Mouse (Mus musculus) myocyte (in vitro differentiated cells): ENCODE measurements around the gene Aatk. TPM values are rescaled to one million over a fixed set of nuclear protein-coding genes. Genes with fewer than 3 reads are reported as not detected.

ENCODE experiments used
- H3K27me3 ChIP-seq: one replicate; pipeline ENCODE4 v1.6.1; 2011; ENCODE audit not compliant: control insufficient read depth, insufficient read depth, insufficient read length
- H3K36me3 ChIP-seq: one replicate; pipeline ENCODE4 v1.6.1; 2011; ENCODE audit not compliant: control insufficient read depth, insufficient read depth
- H3K4me2 ChIP-seq: one replicate; pipeline ENCODE4 v1.6.1; 2011; ENCODE audit warnings: low read depth, control low read depth
- H3K4me3 ChIP-seq: one replicate; pipeline ENCODE4 v1.5.1; 2011; ENCODE audit warnings: mild to moderate bottlenecking, control low read depth, moderate library complexity
- H3K79me2 ChIP-seq: one replicate; pipeline ENCODE4 v1.6.1; 2011; ENCODE audit not compliant: control insufficient read depth, insufficient read depth
- H3ac ChIP-seq: one replicate; pipeline ENCODE4 v1.6.1; 2011; ENCODE audit not compliant: control insufficient read depth, insufficient read length
- CEBPB ChIP-seq: IDR thresholded peaks from 2 replicates; pipeline ENCODE4 v1.6.1; 2011; ENCODE audit warnings: mild to moderate bottlenecking, moderate library complexity; ENCODE audit not compliant: poor library complexity, insufficient read depth, severe bottlenecking
- E2F4 ChIP-seq: IDR thresholded peaks from one replicate; pipeline ENCODE4 v1.6.1; 2011; ENCODE audit warnings: mild to moderate bottlenecking, control low read depth, moderate library complexity; ENCODE audit not compliant: insufficient read depth
- MAX ChIP-seq: IDR thresholded peaks from one replicate; pipeline ENCODE4 v1.6.1; 2011; ENCODE audit warnings: low read depth, mild to moderate bottlenecking, control low read depth
- MYOD1 ChIP-seq, 3 experiments: IDR thresholded peaks; one replicate each; pipeline ENCODE4 v1.6.1; 2011; ENCODE audit warnings: control low read depth in 2 of 3, low read depth in 2 of 3, mild to moderate bottlenecking in 2 of 3, moderate library complexity in 1 of 3; ENCODE audit not compliant: insufficient read length in 2 of 3, control insufficient read depth in 1 of 3
- MYOG ChIP-seq, 3 experiments: IDR thresholded peaks; one replicate each; pipeline ENCODE4 v1.6.1; 2011; ENCODE audit warnings: control low read depth in 2 of 3, low read depth in 2 of 3, mild to moderate bottlenecking in 2 of 3; ENCODE audit not compliant: insufficient read length in 2 of 3, control insufficient read depth in 1 of 3, insufficient read depth in 1 of 3
- POLR2A ChIP-seq: IDR thresholded peaks from one replicate; pipeline ENCODE4 v1.6.1; 2011; ENCODE audit warnings: low read depth, mild to moderate bottlenecking, control low read depth, moderate library complexity; ENCODE audit not compliant: insufficient read length
- POLR2AphosphoS2 ChIP-seq: IDR thresholded peaks from one replicate; pipeline ENCODE4 v1.6.1; 2011; ENCODE audit warnings: low read depth, control low read depth; ENCODE audit not compliant: insufficient read length
- REST ChIP-seq: IDR thresholded peaks from one replicate; pipeline ENCODE4 v1.6.1; 2011; ENCODE audit warnings: mild to moderate bottlenecking, control low read depth, moderate library complexity; ENCODE audit not compliant: insufficient read depth, insufficient read length
- SRF ChIP-seq: IDR thresholded peaks from one replicate; pipeline ENCODE4 v1.6.1; 2011; ENCODE audit warnings: low read depth; ENCODE audit not compliant: control insufficient read depth, insufficient read length
- TCF12 ChIP-seq: IDR thresholded peaks from one replicate; pipeline ENCODE4 v1.6.1; 2011; ENCODE audit warnings: mild to moderate bottlenecking, control low read depth; ENCODE audit not compliant: poor library complexity, insufficient read depth, severe bottlenecking
- TCF3 ChIP-seq: IDR thresholded peaks from one replicate; pipeline ENCODE4 v1.6.1; 2011; ENCODE audit warnings: low read depth, control low read depth; ENCODE audit not compliant: insufficient read length
- USF1 ChIP-seq: IDR thresholded peaks from one replicate; pipeline ENCODE4 v1.6.1; 2011; ENCODE audit warnings: low read depth, mild to moderate bottlenecking, control low read depth, moderate library complexity
- polyA plus RNA-seq: library from polyadenylated mRNA; unstranded; fragments of >200 nt; fragmentation: generic; extraction: Trizol; gene quantifications from one replicate; pipeline ENCODE4 v1.2.1, GENCODE M21; 2012; ENCODE audit warnings: missing spikeins

Aatk gene
- polyA plus RNA-seq, 1 experiment, result 0.26 TPM

DNA sequence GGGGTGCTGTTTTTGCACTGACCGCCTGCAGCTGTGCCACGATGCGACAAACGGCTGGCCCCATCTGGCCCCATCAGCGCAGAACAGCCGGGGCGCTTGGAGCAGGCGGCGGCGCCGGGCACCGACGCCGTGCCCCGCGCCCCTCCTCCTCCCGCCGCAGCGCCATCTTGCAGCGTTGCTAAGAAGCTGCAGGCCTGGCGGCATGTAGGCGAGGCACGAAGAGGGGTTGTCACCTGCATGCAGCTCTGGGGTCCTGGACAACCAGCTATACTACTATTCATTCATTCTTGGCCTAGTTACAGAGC is 1.2 kb upstream of the Aatk start:
- H3K27me3 ChIP-seq, result peaks cover 75% of the 10 kb centered on the region
- no peak overlapping the region for H3K4me2 ChIP-seq
- H3ac ChIP-seq, result no peak overlapping the region
- H3K4me3 ChIP-seq, result no peak overlapping the region
- no peak for TF ChIP-seq MAX
- TF ChIP-seq POLR2AphosphoS2, result no peak
- TF ChIP-seq MYOG (IDR thresholded peaks at IDR 0.05; ENCODE audit: control insufficient read depth in 1 of 3, insufficient read depth in 1 of 3, insufficient read length in 2 of 3, low read depth in 2 of 3), result no peak
- no peak for TF ChIP-seq E2F4
- TF ChIP-seq USF1, result no peak
- TF ChIP-seq CEBPB, result no peak
- TF ChIP-seq TCF3, result no peak
- TF ChIP-seq POLR2A, result no peak
- no peak for TF ChIP-seq MYOD1 (IDR thresholded peaks at IDR 0.05; ENCODE audit: control insufficient read depth in 1 of 3, insufficient read length in 2 of 3, low read depth in 2 of 3)
- no peak for TF ChIP-seq REST
- no peak for TF ChIP-seq TCF12
- TF ChIP-seq SRF, result no peak
- H3K36me3 ChIP-seq, result no peaks in the 10 kb centered on the region
- H3K79me2 ChIP-seq, result no peaks in the 10 kb centered on the region

DNA sequence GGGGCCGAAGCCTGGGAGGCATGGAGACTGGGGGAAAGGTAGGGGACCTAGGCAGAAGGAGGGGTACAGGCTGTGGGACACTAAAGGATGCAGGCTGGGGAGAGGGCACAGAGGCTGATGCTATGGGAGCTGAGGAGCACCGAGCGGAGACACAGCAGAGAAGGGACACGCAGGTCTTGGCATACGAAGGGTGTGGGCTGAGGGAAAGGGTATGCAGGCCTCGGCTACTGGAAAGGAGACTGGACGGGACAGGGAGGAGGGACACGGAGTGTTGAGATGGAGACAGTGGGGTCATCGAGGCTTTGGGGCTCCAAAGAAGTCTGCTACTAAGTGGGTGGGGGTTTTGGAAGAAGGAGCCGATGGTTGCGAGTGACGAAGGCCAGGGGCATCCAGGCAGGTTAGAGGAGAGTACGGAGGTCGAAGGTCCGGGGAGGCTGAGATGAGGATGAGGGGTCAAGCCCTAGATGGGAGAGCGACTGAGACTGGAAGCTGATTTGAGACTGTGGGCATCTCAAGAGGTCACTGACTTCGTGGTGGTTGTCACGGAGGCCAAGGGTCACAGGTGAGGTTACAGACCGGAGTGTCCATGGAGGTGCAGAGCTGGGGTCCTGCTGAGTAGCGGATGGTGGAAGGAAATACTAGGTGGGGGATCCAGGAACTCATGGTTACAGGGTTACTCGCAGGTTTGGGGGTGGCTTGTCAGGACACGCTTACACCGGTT is 724 bp upstream of the Aatk start:
- Histone ChIP-seq H3ac (no peak overlapping the region), H3K36me3 (no peaks in the 10 kb centered on the region), H3K27me3 (peaks cover 72% of the 10 kb centered on the region), H3K4me2 (no peak overlapping the region), H3K4me3 (no peak overlapping the region), H3K79me2 (no peaks in the 10 kb centered on the region)
- TF ChIP-seq MAX (no peak), MYOG (IDR thresholded peaks at IDR 0.05; ENCODE audit: control insufficient read depth in 1 of 3, insufficient read depth in 1 of 3, insufficient read length in 2 of 3, low read depth in 2 of 3) (no peak), POLR2A (no peak), USF1 (no peak), TCF3 (no peak), POLR2AphosphoS2 (no peak), SRF (no peak), E2F4 (no peak), REST (no peak), CEBPB (no peak), TCF12 (no peak), MYOD1 (IDR thresholded peaks at IDR 0.05; ENCODE audit: control insufficient read depth in 1 of 3, insufficient read length in 2 of 3, low read depth in 2 of 3) (no peak)

DNA sequence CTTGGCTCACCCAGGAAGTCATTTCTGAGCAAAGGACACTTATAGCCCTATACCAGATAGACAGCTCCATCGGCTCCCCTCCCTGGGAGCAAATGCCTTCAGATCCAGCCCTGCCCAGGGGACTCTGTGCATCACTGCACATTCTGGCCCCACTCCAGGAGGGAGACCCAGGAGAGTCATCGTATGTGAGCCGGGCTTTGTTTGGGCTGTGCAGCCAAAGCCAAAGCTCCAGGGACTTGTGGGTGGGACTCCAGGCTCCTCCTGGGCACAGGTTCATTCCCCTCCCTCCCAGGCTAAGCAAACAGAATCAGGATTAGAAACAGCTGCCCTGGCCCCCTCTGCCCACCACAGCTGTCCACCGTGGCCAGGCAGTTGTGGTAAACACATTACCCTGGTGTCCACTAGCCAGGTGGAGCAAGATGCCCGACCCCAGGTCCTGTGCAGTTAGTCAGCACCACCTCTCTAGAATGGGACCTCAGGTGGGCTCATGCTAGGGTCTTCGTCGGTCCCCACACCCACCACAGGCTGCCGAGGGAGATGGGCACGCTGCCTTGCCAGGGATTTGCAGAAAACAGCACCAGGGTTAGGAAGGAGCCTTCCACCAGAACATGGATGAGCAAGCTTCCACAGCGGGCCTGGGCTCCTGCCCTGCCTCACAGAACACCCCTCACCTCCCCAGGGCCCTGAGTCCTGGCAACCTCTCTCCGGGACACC is 971 bp downstream of the Aatk start:
- Histone ChIP-seq H3K4me3 (no peak overlapping the region), H3K4me2 (no peak overlapping the region), H3ac (no peak overlapping the region), H3K36me3 (no peaks in the 10 kb centered on the region), H3K79me2 (no peaks in the 10 kb centered on the region), H3K27me3 (peaks cover 81% of the 10 kb centered on the region)
- no peak for TF ChIP-seq POLR2A
- TF ChIP-seq USF1, result no peak
- no peak for TF ChIP-seq MYOD1 (IDR thresholded peaks at IDR 0.05; ENCODE audit: control insufficient read depth in 1 of 3, insufficient read length in 2 of 3, low read depth in 2 of 3)
- TF ChIP-seq POLR2AphosphoS2, result no peak
- no peak for TF ChIP-seq E2F4
- TF ChIP-seq CEBPB, result no peak
- no peak for TF ChIP-seq TCF3
- TF ChIP-seq TCF12, result no peak
- TF ChIP-seq REST, result no peak
- TF ChIP-seq SRF, result no peak
- TF ChIP-seq MAX, result no peak
- TF ChIP-seq MYOG (IDR thresholded peaks at IDR 0.05; ENCODE audit: control insufficient read depth in 1 of 3, insufficient read depth in 1 of 3, insufficient read length in 2 of 3, low read depth in 2 of 3), result no peak

DNA sequence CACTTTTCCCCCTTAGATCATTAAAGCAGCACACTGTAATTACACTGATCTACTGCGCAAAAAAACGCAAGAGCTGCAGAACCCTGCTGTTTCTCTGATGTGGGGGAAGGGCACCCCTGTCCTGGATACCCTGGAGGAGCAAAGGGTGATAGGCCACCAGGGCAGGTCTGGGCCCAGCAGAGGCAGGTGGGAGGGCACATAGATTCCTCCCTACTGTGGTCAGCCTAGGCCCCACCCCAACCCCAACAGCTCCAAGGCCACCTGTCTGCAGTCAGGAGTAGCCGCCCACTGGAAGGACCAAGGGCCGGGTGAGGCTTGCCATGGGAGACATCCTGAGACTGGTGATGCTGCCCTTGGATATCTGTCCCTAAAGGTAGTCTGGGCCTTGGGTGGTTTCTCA is 1.6 kb downstream of the Aatk start:
- peaks cover 82% of the 10 kb centered on the region for H3K27me3 ChIP-seq
- TF ChIP-seq MYOG (IDR thresholded peaks at IDR 0.05; ENCODE audit: control insufficient read depth in 1 of 3, insufficient read depth in 1 of 3, insufficient read length in 2 of 3, low read depth in 2 of 3) (no peak), MAX (no peak), CEBPB (no peak), REST (no peak), POLR2AphosphoS2 (no peak), TCF3 (no peak), E2F4 (no peak), SRF (no peak), MYOD1 (IDR thresholded peaks at IDR 0.05; ENCODE audit: control insufficient read depth in 1 of 3, insufficient read length in 2 of 3, low read depth in 2 of 3) (no peak), TCF12 (no peak), USF1 (no peak), POLR2A (no peak)
- no peak overlapping the region for H3K4me2 ChIP-seq
- no peaks in the 10 kb centered on the region for H3K79me2 ChIP-seq
- no peak overlapping the region for H3ac ChIP-seq
- H3K4me3 ChIP-seq, result no peak overlapping the region
- no peaks in the 10 kb centered on the region for H3K36me3 ChIP-seq
